Mouse (Mus musculus) embryonic facial prominence, embryonic 15.5 days (tissue): ENCODE measurements at regions not wholly inside any gene's neighbourhood (a gene's known extent, or its start where the extent isn't known, plus 50 kb on each side); places are given as distances from the start of the nearest gene placed in this dataset.

Source experiments
- ATAC-seq: fragments of 200-750 bp; cut with Nextera tagmentation; 2 replicates; pipeline ENCODE4 v1.8.0; 2017; ENCODE audit warnings: low read depth, moderate TSS enrichment; ENCODE audit not compliant: insufficient number of reproducible peaks, low FRiP score, low TSS enrichment
- H3K27ac ChIP-seq: fragments of 300-500 bp; sonication (generic); replicated peaks from 2 replicates; pipeline ENCODE4 v1.5.1; 2015; ENCODE audit warnings: mild to moderate bottlenecking, inconsistent platforms
- H3K27me3 ChIP-seq: fragments of 300-500 bp; sonication (generic); 2 replicates; pipeline ENCODE4 v1.6.1; 2015; ENCODE audit warnings: inconsistent platforms
- H3K36me3 ChIP-seq: fragments of 300-500 bp; sonication (generic); 2 replicates; pipeline ENCODE4 v1.6.1; 2015; ENCODE audit warnings: mild to moderate bottlenecking, inconsistent platforms
- H3K4me1 ChIP-seq: fragments of 300-500 bp; sonication (generic); 2 replicates; pipeline ENCODE4 v1.6.1; 2015; ENCODE audit warnings: inconsistent platforms
- H3K4me2 ChIP-seq: fragments of 300-500 bp; sonication (generic); replicated peaks from 2 replicates; pipeline ENCODE4 v1.6.1; 2015; ENCODE audit warnings: mild to moderate bottlenecking, inconsistent platforms
- H3K4me3 ChIP-seq: fragments of 300-500 bp; sonication (generic); replicated peaks from 2 replicates; pipeline ENCODE4 v1.5.1; 2015; ENCODE audit warnings: mild to moderate bottlenecking, inconsistent platforms
- H3K9ac ChIP-seq: fragments of 300-500 bp; sonication (generic); 2 replicates; pipeline ENCODE4 v1.6.1; 2015; ENCODE audit warnings: inconsistent platforms
- H3K9me3 ChIP-seq: fragments of 300-500 bp; sonication (generic); replicated peaks from 2 replicates; pipeline ENCODE4 v1.6.1; 2016; ENCODE audit warnings: inconsistent platforms
- WGBS: fragments of 180-500 bp; shearing (Covaris S2); methylation state at CpG from one replicate; pipeline ENCODE4 v1.1.7; 2015; 5-methylcytosine and 5-hydroxymethylcytosine counted together

GRCm38 (mm10) chr1:152164843-152165489, 75.0 kb upstream of the 1700025G04Rik start:
- no peak overlapping the region for H3K27ac ChIP-seq
- H3K4me2 ChIP-seq: no peak overlapping the region
- no peaks in the 10 kb centered on the region for H3K36me3 ChIP-seq
- peaks cover 3% of the 10 kb centered on the region; the same call in 1 of the 2 replicates for H3K4me1 ChIP-seq
- no peaks in the 10 kb centered on the region for H3K9me3 ChIP-seq
- no peak overlapping the region for H3K4me3 ChIP-seq
- 61% methylated on average over 12 of the region's 12 CpGs for WGBS
- no peaks in the 10 kb centered on the region for H3K27me3 ChIP-seq
- H3K9ac ChIP-seq: no peak overlapping the region
- ATAC-seq: no peak

DNA sequence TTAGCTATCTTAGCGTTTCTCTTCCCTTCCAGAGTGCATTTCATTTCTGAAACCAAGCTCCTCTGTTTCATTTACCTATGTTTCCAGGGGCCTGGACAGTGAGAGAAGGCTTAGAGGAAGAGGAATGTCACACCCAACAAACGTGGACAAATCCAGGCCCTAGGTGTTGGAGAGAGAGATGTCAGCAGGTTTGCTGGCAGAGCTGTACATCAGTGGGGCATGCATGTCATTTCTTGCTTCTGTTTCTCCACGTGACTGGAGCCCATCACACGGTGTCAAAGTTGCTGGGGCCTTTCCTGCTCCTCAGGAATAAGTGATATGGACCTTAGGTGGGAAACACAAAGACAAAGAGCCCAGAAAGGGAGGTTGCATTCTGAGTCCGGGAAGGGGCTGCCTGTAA, 74.3 kb upstream of the 1700025G04Rik start:
- H3K4me1 ChIP-seq: peaks cover 3% of the 10 kb centered on the region; the same call in 1 of the 2 replicates
- 74% methylated on average over 5 of the region's 5 CpGs for WGBS
- H3K36me3 ChIP-seq: no peaks in the 10 kb centered on the region
- H3K4me2 ChIP-seq: no peak overlapping the region
- H3K9me3 ChIP-seq: no peaks in the 10 kb centered on the region
- ATAC-seq: no peak
- H3K27me3 ChIP-seq: no peaks in the 10 kb centered on the region
- no peak overlapping the region for H3K4me3 ChIP-seq
- H3K27ac ChIP-seq: no peak overlapping the region
- no peak overlapping the region for H3K9ac ChIP-seq

- H3K9ac ChIP-seq: no peak overlapping the region
- no peaks in the 10 kb centered on the region for H3K9me3 ChIP-seq
- H3K27ac ChIP-seq: no peak overlapping the region
- H3K4me1 ChIP-seq: no peaks in the 10 kb centered on the region
- no peak for ATAC-seq
- no peaks in the 10 kb centered on the region for H3K27me3 ChIP-seq
- H3K36me3 ChIP-seq: no peaks in the 10 kb centered on the region
- H3K4me3 ChIP-seq: no peak overlapping the region
- WGBS: 73% methylated on average over 5 of the region's 5 CpGs
- no peak overlapping the region for H3K4me2 ChIP-seq
These were observed 62.5 kb upstream of the 1700025G04Rik start for GRCm38 (mm10) chr1:152152474-152152873.

GRCm38 (mm10) chr1:152148731-152149130, 58.8 kb upstream of the 1700025G04Rik start:
- Histone ChIP-seq H3K27me3 (no peaks in the 10 kb centered on the region), H3K27ac (no peak overlapping the region), H3K4me3 (no peak overlapping the region), H3K36me3 (no peaks in the 10 kb centered on the region), H3K9ac (no peak overlapping the region), H3K4me1 (no peaks in the 10 kb centered on the region), H3K4me2 (no peak overlapping the region), H3K9me3 (no peaks in the 10 kb centered on the region)
- no peak for ATAC-seq
- WGBS: 69% methylated on average over 3 of the region's 3 CpGs

- H3K4me3 ChIP-seq: no peak overlapping the region
- no peak overlapping the region for H3K27ac ChIP-seq
- H3K4me2 ChIP-seq: no peak overlapping the region
- 81% methylated on average over 5 of the region's 5 CpGs for WGBS
- H3K9ac ChIP-seq: no peak overlapping the region
- H3K36me3 ChIP-seq: no peaks in the 10 kb centered on the region
- H3K27me3 ChIP-seq: no peaks in the 10 kb centered on the region
- no peaks in the 10 kb centered on the region for H3K4me1 ChIP-seq
- peaks cover 11% of the 10 kb centered on the region for H3K9me3 ChIP-seq
- no peak for ATAC-seq
These were observed 50.2 kb upstream of the 1700025G04Rik start for GRCm38 (mm10) chr1:152140175-152140574.
